Mouse (Mus musculus): ENCODE measurements around the gene Fign. TPM values are rescaled to one million over a fixed set of nuclear protein-coding genes. Genes with fewer than 3 reads are reported as not detected.

Gene Fign
- total RNA-seq, 1 experiment from 2014 or later: 5.1 TPM

GRCm38 (mm10) chr2:64059477-64059876 lies 38.4 kb downstream of the Fign start:
- DNase-seq: no peak

- DNase-seq: no peak
These were observed 49.7 kb downstream of the Fign start for GRCm38 (mm10) chr2:64048142-64048541.

DNA sequence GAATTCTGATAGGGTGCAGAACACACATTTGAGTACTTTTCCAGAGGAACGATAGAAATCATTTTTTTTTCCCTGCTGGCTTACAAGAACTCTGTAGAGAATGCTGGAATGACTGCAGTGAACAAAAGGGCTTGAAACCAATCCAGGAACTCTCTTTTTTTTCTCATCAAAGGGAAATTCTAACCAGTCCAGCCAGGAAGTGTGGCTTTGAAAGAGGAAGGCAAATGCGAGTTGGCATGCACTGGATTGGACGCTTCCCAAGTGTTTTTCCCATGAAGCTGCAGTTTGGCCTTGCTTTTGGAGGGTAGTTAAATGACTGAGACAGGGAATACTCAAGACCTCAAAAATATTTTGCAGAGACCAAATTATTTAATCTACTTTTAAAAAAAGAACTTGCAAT lies 54.7 kb downstream of the Fign start:
- DNase-seq: peak; percentile 56

GRCm38 (mm10) chr2:64035393-64035792 lies 62.4 kb downstream of the Fign start:
- DNase-seq: no peak

- peak; percentile 5 for DNase-seq
These were observed 64.0 kb downstream of the Fign start for GRCm38 (mm10) chr2:64033871-64034270.

- no peak for DNase-seq
These were observed 71.9 kb downstream of the Fign start for GRCm38 (mm10) chr2:64025961-64026360.

DNA sequence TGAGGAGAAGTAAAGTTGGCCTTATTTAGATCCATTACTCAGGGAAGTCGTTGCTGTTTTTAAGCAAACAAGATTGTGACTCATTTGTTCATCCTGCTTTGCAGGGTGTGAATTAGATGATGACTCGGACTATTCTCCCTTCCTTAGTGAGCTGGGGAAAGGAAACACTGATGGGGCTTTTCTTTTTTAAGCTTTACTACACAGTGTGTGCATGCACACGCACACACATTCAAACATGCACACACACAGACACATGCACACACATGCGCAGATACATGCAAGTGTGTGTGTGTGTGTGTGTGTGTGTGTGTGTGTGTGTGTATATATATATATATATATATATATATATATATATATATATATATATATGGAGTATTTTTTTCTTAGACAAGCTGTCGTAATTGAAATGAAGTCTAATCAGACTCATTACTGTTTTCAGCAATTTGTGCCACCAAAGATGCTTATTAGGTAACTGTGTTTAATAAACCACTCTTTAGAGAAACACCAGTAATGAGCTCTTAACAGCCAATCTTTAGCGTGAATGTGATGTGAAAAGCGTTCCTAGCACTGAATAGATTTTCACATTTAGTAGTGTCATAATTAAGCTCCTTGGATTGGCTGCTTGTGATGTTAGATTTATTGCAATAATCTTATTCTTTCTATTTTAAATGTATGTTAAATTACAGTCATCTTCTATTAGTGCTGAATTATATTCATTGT lies 103.4 kb downstream of the Fign start:
- no peak for DNase-seq

DNA sequence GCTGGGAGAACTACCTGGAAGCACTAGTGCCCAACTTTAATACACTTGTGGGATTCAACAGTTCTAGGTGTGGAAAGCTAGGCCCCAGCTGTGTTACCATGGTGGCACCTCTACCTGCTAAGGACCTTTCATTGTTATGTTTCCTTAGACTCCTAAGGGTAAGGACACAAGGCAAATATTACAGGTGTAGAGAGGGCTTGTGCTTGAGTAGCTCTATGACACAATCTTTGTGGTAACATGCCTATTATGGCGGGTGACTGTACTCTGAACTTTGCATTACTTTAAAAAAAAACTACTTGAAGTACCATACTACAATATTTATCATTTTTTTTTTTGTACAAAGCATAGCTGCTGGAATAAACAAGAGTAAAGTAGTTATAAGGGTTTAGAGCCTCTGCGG lies 112.4 kb downstream of the Fign start:
- no peak for DNase-seq

DNA sequence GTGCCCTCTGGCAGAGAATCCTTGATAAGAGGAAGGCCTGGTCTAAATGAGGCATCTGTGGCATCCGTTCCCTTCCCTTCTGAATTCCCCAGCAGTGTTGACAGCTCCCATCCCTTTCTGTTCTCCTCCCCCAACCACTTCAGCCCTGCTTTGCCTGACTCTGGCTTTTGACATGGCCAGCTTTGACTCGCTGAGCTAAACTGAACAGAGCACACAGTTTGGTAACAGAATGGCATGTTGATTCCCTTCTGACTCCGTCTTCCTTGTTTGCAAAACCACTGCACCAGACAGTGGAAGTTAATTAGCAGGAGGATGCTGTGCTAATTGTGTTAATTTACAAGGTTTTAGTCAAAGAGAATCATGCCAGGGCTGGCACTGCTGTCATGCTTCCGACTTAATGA lies 115.5 kb downstream of the Fign start:
- DNase-seq: no peak

- no peak for DNase-seq
These were observed 116.4 kb downstream of the Fign start for GRCm38 (mm10) chr2:63981449-63981848.

DNA sequence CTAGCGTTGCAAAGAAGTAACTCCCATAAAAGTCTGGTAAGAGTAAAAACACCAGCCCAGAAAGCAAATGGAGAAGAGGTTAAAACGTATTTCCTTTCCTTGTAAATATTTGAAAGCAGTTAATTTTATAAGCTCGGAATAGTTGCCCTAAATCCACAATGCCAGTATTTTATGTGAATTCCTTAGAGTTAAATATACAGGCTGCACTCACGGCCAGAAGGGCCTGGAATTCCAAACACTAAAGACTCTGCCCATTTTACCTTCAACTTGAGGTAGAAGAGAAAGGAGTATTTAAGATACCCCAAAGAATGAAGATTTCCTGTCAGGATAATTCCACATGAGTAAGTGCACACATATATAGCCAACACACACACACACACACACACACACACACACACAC lies 128.2 kb downstream of the Fign start:
- DNase-seq: no peak

DNA sequence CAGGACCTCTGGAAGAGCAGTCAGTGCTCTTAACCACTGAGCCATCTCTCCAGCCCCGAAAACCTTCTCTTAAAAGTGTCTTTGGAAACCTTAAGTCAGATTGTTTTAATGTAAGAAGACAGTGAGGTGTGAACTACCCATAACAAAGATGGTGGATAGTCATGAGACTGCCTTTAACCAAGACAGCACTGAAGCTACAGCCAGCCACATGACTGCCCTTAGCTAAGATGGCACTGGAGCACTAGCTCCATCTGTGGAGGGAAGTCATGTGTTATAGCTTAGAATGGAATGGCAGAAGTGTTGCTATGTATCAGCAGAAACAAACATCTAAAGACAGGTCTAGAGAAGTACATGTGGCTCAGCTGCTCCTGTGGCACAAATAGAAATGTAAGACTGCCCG lies 166.8 kb downstream of the Fign start:
- no peak for DNase-seq

DNA sequence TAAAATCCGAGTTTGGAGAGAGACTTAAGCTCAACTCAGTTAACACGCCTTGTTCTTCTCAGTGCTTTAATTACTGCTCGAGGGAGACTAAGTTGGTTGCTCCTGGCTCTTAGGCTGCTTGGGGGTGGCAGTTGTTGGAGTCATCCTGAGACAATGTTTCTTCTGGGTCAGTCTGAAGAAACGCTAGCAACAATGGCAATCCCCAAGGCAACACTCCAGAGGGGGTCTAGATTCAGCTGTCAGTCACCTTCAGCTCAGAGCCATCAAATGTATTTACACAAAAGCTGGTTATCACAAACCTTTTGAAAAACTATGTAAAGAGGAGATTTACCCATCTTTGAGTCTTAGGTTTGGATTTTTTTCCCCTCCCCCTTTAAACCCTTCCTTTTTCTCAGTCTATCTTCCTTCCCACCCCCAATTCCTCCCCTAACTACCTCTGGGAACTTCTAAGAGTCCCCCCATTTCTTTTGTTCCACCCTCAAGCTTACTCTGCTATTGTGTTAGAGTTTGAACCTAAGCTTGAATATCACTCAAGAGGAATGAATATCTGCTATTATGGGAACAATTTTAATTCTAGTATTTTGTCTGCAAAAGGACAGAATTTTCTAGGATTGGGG lies 171.2 kb downstream of the Fign start:
- DNase-seq: no peak

- no peak for DNase-seq
These were observed 172.1 kb downstream of the Fign start for GRCm38 (mm10) chr2:63925721-63926235.
